Mouse (Mus musculus): ENCODE measurements around the gene Olfr692. TPM values are rescaled to one million over a fixed set of nuclear protein-coding genes. Genes with fewer than 3 reads are reported as not detected.

Gene Olfr692
- polyA plus RNA-seq, 1 experiment from 2014 or later, result not detected

DNA sequence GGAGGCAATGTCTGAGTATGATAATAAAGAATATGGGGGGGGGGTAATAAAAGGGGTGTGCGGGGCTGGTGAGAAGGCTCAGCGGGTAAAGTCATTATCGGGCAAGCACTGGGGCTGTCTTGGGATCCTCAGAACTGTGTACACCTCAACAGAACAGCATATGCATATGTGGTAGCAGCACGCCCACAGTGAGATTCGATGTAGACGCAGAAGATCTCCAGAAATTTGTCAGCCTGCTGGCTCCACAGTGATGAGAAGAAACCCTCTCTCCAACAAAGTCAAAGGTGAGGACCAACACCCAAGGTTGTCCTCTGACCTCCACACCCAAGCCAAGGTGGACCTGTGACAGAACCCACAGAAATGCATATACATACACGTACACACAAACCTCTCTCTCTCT lies 48.5 kb downstream of the Olfr692 start:
- no peaks in the 10 kb centered on the region for H3K36me3 ChIP-seq
- no peaks in the 10 kb centered on the region for H3K27me3 ChIP-seq (ENCODE audit: insufficient read depth, poor library complexity, severe bottlenecking)
- WGBS, result 88% methylated on average over 7 of the region's 7 CpGs
- H3K9me3 ChIP-seq, result no peaks in the 10 kb centered on the region
- DNase-seq (ENCODE audit: low spot score), result no peak
- H3K4me3 ChIP-seq, result no peak overlapping the region
- no peak overlapping the region for H3K27ac ChIP-seq
- H3K4me1 ChIP-seq, result 0 out of 2 replicates have a peak, but pooled peaks cover 5% of the 10 kb centered on the region

DNA sequence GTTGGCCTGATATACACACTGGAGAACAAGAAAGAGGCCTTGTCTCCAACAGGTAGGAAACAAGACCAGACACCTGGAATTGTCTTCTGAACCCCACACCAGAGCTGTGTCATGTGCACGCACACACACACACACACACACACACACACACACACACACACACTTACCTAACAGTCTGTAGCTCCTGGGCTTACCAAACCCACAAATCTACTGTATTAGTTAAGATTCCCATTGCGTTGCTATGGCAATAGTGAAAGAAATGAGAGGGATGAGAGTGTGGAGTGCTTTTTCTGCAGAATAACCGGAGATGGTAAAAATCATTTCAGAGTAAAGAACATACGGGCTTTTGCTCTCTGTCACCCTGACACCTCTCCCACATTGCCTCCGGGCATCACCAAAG lies 50.1 kb downstream of the Olfr692 start:
- DNase-seq (ENCODE audit: low spot score), result no peak
- H3K4me3 ChIP-seq, result no peak overlapping the region
- 0 out of 2 replicates have a peak, but pooled peaks cover 5% of the 10 kb centered on the region for H3K4me1 ChIP-seq
- 76% methylated on average over 5 of the region's 5 CpGs for WGBS
- H3K9me3 ChIP-seq, result no peaks in the 10 kb centered on the region
- peaks cover 4% of the 10 kb centered on the region; the same call in 1 of the 2 replicates for H3K27me3 ChIP-seq (ENCODE audit: insufficient read depth, poor library complexity, severe bottlenecking)
- no peak overlapping the region for H3K27ac ChIP-seq
- no peaks in the 10 kb centered on the region for H3K36me3 ChIP-seq

Other genes with a start within 250 kb of the Olfr692 start
- not detected in 2 replicates for gene Olfr683, start 221.2 kb upstream of the Olfr692 start, polyA plus RNA-seq (2016; fragmentation: Nextera tagmentation; extraction: Ambion mirVana)
- not detected in 2 replicates for gene Olfr684, start 204.6 kb upstream of the Olfr692 start, polyA plus RNA-seq (2016; fragmentation: Nextera tagmentation; extraction: Ambion mirVana)
- not detected in 2 replicates for gene Olfr685, start 182.2 kb upstream of the Olfr692 start, polyA plus RNA-seq (2016; fragmentation: Nextera tagmentation; extraction: Ambion mirVana)
- gene Olfr686, start 160.7 kb upstream of the Olfr692 start, polyA plus RNA-seq (2016; fragmentation: Nextera tagmentation; extraction: Ambion mirVana), result not detected in 2 replicates
- gene Olfr688, start 80.1 kb upstream of the Olfr692 start, polyA plus RNA-seq (2016; fragmentation: Nextera tagmentation; extraction: Ambion mirVana), result not detected in 2 replicates
- gene Olfr689, start 57.1 kb upstream of the Olfr692 start, polyA plus RNA-seq (2016; fragmentation: Nextera tagmentation; extraction: Ambion mirVana), result not detected in 2 replicates
- gene Olfr690, start 34.1 kb upstream of the Olfr692 start, polyA plus RNA-seq (2016; fragmentation: Nextera tagmentation; extraction: Ambion mirVana), result not detected in 2 replicates
- 0.14 TPM in 1 of 2 replicates, not detected in the other for gene Olfr691, start 26.0 kb upstream of the Olfr692 start, polyA plus RNA-seq (2016; fragmentation: Nextera tagmentation; extraction: Ambion mirVana)
- not detected in 2 replicates for gene Gm5901, start 6.8 kb downstream of the Olfr692 start, polyA plus RNA-seq (2016; fragmentation: Nextera tagmentation; extraction: Ambion mirVana)
- gene Fam160a2, start 31.8 kb downstream of the Olfr692 start, polyA plus RNA-seq (2016; fragmentation: Nextera tagmentation; extraction: Ambion mirVana), result 37.6 and 44.4 TPM in 2 replicates
- not detected in 2 replicates for gene Cnga4, start 36.3 kb downstream of the Olfr692 start, polyA plus RNA-seq (2016; fragmentation: Nextera tagmentation; extraction: Ambion mirVana)
- gene Cckbr, start 57.5 kb downstream of the Olfr692 start, polyA plus RNA-seq (2016; fragmentation: Nextera tagmentation; extraction: Ambion mirVana), result 0.09 and 0.31 TPM in 2 replicates
- gene Cavin3, start 114.1 kb downstream of the Olfr692 start, polyA plus RNA-seq (2016; fragmentation: Nextera tagmentation; extraction: Ambion mirVana), result 67.0 and 74.0 TPM in 2 replicates
- 39.9 and 60.4 TPM in 2 replicates for gene Smpd1, start 186.1 kb downstream of the Olfr692 start, polyA plus RNA-seq (2016; fragmentation: Nextera tagmentation; extraction: Ambion mirVana)
- gene Apbb1, start 213.4 kb downstream of the Olfr692 start, polyA plus RNA-seq (2016; fragmentation: Nextera tagmentation; extraction: Ambion mirVana), result 68.6 and 70.6 TPM in 2 replicates
- gene Hpx, start 231.9 kb downstream of the Olfr692 start, polyA plus RNA-seq (2016; fragmentation: Nextera tagmentation; extraction: Ambion mirVana), result 0.43 and 7.4 TPM in 2 replicates